Mouse (Mus musculus) cerebellum, postnatal 25 days (tissue): ENCODE measurements at regions not wholly inside any gene's neighbourhood (a gene's known extent, or its start where the extent isn't known, plus 50 kb on each side); places are given as distances from the start of the nearest gene placed in this dataset.

Experiments used
- DNase-seq, 2 experiments: peaks; one replicate each; pipeline ENCODE4 v3.0.0; 2021; ENCODE audit warnings: mixed read lengths in 2 of 2

DNA sequence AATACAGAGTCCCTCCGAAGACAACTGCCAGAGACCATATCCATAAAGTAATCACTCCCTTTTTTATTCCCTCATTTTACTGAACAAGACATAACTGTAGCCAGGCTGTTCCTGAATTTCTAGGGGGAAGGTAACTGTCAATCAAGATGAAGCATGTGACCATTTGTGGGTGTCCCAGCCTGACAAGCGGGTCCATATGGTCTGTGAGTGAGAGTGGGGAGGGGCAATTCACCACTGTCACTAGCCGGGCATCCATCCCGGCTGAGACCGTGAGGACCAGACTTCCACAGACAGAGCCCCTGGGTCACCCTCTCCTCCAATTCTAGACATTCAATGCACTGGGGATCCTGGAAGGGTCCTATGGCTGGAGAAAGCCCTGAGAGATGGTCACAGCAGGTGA, 54.6 kb downstream of the Gm11733 start:
- no peak for DNase-seq

DNA sequence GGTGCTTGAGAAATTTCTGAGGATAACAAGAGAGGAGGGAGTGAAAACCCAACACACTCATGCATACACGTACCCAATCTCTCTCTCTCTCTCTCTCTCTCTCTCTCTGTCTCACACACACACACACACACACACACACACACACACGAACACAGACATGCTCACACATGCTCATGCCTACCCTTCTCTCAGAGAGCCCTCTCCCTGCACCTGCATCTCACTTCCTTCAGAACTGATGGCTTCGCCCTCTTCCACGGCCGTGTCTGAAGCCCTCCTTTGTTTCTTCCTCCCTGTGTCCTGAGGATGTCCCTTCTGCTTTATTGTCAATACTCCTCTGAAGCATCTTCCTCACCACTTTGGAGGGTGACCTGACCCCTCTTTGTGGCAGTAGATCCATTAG, 56.4 kb downstream of the Gm11733 start:
- no peak for DNase-seq

DNA sequence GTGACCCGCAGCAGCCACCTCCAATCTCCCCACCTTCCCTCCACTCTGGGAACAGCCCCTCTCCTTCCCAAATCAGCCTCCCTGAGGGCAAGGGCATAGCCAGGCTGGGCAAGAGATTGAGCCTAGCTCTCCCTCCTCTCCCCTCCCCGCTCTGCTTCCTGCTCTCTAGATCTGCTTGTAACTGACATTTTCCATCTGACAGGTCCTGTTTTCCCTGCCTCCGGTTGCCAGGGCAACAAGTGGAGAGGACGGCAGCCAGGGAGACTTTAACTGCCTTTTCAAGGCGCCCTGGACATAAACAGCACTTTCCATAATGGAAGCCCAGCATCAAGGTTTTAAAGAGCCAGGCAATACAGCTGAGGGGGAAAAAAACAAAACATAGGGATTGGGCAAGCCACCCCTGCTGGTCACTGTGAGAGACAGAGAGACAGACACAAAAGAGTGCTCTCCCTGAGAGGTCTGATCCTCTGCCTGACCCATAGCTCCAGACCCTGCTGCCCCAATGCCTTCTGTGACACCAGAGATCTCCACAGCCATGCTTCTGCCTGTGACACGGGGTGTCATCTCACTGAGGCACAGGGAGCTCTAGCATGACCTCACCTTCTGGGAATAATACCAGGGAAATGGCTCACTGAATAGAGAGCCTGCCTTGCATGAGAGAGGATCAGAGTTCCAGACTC, 57.2 kb downstream of the Gm11733 start:
- peak; percentile 38 to 59 for DNase-seq

DNA sequence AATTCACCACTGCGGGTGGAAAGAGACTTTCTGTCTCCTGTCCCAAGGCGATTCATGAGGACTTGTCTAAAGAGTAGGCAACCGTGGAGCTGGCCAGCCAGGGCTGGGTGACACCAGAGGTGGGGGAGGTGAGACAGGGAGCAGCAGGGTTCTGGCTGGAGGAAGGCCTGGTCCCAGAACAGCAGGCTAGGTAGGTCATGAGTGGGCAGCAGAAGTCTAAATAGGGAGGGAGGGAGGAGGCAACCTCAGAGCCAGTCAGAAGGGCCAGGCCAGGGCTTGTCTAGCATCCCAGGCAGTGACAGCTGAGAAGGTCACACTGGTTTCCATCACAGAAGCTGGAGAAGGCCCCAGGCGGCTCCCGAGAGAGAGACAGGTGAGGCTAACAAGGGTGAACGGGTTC, 59.0 kb downstream of the Gm11733 start:
- DNase-seq: peak; percentile 67 to 73

DNA sequence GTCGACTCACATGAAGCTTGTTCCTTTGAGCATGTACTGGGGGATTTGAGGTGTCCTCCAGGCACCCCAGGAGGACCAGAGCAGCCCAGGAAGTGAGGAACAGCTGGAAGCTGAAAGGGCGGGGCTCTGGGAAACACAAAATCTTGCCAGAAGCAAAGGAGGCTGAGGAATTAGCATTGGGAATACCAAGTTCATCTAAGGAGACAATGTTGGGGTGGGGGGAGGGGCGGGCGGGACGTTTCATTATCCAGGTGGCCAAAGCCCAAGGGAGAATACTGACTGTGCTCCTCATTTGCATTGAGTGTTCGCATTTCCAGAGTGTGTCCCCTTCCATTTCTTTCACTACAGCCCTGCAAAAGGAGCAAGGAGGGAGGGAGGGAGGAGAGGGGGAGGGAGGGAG, 60.3 kb downstream of the Gm11733 start:
- DNase-seq: no peak

DNA sequence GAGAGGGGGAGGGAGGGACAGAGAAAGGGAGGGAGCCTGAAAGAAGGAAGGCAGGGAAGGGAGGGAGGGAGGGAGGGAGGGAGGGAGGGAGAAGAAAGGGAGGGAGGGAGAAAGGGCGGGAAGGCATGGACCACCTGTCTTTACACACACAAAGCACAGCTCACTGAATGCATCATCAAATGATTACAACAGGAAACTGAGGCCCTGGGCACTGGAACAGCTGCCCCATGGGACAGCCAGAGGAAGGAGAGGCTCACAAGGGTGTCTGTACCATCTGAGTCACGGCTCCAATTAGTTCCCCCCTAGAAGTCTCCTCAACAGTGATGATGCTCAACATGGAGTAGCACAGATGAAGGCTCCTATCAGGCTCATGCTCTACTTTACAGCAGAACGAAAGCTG, 60.8 kb downstream of the Gm11733 start:
- DNase-seq: no peak

DNA sequence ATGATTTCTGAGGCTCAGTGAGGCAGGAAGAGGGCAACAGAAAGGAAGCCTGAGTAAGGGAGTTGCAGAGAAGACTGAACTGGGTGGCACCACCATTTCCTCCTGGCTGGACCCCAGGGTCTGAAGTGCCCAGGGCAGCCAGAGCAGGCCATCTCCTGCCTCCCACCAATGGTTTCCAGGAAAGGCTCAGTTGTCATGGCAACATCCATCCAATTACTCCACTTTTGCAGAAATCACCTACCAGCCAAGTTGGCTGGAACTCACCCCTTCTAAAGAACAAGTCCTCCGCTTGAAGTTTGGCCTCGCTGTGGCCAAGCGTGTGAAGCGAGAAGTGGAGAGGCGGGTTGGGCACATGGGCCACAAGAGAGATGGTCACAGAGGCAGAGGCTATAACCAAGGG, 67.8 kb downstream of the Gm11733 start:
- DNase-seq: no peak

DNA sequence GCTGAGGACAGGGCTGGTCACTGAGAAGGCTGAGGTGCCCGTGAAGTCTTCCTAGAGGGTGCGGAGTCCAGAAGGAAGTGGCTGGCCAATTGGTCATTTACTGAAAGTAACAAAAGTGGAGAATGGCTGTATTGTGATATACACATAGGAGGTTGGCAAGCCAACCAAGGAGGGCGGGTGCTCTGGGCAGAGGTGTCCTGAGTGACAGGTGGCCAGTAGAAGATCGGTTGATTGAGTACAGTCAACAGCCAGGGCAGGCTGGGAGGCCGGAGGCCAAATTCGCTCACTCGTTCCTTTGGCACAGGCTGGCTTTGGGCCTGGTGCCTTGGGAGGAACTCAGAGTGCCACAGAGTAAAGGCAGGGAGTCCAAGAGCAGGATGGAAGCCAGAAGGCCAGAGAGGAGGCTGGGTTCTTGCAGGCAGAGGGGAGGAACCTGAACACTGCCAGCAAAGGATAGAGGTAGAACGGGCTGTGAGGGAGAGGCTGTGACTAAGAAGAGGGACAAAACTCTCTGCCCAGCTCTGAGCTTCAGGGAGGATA, 68.3 kb downstream of the Gm11733 start:
- peak; percentile 75 to 79 for DNase-seq

DNA sequence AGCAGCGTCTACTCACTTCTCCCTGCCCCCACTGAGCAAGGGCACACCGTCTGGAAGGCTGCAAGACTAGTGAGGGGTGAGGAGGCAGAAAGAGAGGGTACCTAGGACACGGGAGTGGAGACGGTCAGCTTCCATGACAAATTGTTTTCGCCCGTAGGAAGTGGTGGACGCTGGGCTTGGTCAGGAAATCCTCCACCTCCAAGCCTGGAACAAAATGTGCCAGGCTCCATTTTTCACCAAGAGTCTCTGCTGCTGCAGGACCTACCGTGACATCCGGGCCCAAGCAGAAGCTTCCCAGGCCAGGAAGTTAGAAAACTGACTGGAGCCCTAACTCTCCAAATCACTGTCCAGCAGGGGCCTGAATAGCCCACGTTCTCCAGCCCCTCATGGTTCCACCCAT, 69.9 kb downstream of the Gm11733 start:
- DNase-seq: no peak

DNA sequence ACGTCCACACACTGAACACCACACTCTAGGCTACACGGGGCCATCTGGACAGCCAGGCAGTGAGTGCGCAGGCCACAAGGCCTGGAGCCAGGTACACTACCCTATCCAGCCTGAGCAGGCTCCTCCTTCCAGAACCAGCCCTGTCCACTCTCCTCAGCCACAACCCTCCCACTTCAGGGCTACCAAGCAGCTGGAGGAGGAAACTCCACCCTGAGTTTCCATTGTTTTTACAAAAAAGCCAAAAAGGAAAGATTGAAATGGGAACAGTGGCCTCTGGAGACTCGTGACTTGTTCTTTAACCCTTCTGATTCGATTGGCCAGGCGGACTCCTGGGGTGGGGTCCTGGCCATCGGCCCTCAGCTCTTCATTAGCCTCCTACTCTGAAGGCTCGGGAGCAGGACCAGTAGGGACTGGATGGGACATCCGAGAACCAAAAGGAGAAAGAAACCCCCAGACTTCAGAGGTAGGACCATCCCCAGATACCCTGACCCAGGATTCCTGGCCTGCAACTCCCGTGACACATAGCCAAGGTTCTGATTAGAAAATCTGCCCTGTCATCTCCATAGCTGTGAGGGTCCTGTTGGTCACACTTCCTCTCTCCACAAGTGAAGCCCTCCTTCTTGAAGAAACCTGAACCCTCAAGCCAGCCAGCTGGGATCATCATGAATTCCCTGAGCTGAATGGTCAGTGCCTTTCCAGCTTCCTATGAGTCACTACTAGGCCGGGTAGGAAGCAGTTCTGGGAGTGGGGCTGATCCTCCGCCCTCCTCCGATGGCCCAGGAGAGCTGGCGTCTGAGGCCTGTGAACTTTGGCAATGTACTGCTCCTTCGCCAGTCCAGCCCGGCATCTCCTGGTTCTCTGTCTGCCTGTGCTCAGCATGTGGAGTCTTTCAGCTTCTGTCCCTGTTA, 73.6 kb downstream of the Gm11733 start:
- peak; percentile 70 to 80 for DNase-seq

DNA sequence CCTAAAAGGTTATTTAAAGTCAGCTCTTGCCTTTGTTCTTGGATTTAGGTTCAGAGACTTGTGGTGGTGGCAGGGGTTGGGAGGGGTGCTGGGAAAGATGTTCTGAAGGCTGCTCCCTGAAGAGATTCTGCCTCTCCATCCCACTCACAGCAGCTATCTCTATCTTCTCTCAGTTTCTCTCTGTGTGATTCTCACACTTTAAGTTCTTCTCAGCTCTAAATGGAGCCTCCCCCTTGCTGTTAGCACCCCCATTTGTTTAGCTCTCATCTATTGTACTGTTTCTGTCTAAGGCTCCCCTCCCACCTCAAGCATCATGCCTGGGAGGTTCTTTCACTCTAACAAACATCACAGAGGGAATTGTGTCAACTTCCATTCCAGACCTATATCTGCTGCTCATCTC, 75.7 kb downstream of the Gm11733 start:
- no peak for DNase-seq

DNA sequence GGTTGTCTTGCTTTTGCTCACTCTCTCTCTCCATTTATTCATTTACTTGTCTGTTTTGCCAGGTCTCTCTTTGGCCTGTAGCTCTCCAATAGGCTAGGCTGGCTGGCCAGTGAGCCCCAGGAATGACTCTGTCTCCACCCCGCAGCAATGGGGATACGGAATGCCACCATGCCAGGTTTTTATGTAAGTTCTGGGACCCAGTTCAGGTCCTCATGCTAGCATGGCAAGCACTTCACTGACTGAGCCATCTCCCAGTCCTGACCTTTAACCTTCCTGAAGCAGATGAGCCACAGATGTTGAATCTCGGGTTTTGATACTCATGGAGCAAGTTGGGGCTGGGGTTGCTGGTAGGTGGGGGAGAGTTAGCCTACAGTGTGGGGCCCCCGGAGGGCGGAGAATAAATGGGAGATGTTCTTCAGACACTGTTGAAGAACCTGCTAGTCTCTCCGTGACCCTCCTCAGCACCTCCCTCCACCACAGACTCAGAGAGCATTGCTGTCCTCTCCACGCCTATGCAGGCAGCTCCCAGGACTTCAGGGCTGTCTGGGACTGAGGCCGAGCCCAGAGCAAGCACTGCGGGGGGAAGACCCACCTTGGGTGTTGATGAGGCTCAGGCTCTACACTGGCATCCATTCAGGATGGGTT, 83.9 kb downstream of the Gm11733 start:
- no peak for DNase-seq

DNA sequence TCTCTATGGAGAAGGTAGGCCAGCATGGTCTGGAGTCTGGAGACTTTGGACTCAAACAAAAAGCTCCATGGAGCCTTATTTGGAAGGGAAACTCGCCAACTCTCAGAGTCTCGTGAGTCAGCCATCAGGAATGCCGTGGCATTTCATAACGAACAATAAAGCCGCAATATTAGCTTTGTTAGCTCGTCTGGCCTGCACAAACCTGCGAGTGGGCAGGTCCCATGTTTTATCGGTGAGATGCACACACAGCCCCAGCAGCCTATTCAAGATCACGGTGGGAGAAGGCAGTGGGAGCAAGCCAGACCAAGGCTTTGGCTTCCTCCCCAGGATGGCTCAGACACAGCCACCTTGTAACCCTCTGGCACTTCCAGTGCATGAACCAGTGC, 84.4 kb downstream of the Gm11733 start:
- DNase-seq: peak; percentile 72 to 73

DNA sequence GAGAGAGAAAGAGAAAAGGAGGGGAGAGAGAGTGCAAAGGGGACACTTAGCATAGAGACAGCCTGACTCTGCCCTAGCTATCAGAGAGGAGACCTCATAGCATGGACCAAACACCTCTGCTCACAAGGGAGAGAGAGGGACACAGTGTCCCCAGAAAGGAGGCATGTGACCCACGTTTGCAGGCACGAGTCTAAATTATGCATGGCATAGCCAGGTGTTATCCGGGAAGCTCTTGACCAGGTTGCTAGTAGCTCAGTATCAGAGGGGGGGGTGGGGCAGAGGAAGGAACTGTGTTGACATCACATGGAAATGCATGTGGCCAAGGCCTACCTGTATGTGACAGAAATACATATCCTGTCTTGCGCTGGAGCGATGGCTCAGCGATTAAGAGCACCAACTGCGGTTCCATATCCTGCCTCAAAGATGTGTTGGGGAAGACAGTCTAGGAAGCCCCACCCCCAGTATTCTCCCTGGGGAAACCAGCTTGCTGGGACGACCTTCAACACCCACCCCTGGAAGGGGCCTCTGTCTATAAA, 84.5 kb upstream of the Tnrc6c start:
- DNase-seq: no peak

DNA sequence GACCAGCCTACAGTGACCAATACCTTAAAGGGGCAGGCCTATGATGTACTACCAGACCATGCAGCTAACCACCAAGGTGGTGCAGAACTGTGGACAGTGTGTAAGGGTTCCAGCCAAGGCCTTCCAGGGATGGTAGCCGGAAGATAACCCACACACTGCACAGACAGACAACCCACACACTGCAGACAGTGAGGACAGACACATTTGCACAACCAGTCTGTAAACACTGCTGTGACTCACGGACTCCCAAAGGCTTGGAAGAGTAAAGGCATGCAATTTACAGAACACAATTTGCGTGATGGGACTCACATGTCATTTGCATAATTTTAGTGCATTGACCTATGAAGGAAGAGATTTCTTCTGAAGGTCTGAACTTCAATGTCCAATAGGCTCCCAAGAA, 82.2 kb upstream of the Tnrc6c start:
- DNase-seq: no peak

DNA sequence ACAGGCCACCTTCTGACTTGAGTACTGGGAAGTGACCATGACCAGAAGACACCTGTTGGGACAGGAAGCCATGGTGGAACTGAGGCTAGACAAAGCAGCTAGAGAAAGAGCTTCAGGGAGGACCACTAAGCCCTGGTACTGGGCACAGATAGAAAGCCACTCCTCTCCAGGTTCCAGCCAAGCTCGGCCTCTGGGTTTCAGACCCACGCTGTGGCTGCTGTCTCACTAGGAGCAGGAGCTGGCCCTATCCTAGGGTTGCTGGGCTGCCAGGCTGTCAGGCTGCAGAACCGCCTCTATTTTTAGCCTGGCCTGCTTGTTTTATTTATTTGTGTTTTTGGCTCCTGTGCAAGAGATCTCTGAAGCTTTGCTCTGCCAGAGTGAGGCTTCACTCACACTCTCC, 79.4 kb upstream of the Tnrc6c start:
- peak; percentile 79 to 81 for DNase-seq

DNA sequence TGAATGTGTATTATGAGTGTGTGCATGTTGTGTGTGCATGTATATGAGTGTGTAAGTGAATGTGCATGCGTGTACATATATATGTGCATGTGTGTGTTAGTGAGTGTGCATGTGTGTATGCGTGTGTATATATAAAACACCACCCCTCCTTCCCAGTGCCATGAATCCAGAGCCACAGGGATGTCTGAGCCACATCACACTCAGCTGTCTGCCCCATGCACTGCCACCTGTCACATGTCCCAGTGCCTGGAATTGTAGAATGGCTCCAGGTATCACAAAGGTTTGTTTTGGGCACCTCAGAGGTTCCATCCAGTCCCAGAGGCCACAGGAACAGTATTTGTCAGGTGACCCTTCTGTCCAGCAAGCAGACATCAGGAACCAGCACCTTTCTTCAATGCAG, 75.0 kb upstream of the Tnrc6c start:
- no peak for DNase-seq

DNA sequence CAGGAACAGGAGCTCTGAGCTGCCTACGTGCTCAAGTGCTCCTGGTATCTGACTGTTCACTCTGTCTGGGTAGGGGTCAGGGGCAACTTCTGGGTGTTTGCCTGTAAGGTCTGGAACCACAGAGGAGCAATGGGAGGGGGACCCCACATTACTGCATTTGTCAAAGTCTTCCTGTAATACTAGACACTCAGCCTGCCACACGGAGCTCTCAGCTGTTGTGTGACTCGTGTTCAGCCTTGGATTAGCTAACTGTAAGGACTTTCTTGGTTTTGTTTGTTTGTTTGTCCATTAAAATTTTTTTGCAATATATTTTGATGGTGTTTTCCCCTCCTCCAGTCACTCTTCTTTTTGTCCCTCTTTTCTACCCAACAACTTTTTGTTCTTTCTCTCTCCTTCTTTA, 74.4 kb upstream of the Tnrc6c start:
- no peak for DNase-seq

DNA sequence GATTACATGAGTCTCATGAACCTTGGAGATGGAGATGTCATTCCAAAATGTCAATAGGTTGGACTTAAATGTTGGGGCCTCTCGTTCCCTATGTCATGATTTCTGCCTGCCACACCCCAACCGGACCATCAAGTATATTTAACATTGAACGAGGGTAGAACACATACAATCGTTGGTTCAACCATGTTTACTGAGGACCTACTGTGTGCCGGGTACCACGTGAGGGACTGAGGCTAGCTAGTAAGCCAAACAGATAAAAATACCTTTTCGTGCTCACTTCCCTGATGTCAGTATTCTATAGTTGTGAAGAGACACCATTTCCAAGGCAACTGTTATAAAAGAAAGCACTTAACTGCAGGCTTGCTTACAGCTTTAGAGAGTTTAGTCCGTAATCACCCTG, 70.6 kb upstream of the Tnrc6c start:
- no peak for DNase-seq

DNA sequence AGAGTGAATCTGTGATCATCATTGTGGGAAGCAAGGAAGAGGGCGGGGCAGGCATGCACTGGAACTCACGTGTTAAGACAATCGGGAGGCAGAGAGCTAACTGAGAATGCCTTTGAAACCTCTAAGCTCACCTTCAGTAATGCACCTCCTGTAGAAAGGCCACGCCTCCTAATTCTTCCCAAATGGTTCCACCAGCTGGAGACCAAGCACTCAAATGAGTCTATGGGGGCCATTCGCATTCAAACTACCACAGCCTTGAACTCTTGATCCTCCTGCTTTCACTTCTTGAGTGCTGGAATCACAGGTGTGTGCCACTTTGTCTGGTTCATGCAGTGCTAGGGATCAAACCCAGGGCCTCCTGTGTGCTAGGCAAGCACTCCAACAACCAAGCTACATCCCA, 68.5 kb upstream of the Tnrc6c start:
- no peak for DNase-seq

DNA sequence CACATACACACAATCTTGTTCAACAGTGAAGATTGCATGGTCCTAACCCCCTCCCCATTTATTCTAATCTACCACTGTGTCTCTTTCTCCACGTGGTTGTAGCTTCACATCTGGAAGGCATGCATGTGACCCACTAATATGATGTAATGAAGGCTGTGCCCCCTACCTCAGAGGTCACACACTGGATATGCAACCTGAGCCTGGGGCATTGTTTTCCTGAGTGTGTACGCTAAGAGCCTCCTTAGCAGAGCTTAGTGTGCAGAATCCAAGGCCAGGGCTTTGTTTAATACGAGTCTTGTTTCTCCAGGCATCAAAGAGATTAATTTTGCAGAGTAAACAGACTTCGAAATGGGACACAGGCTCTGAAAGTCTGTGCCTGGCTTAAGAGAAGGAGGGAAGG, 68.0 kb upstream of the Tnrc6c start:
- DNase-seq: no peak

DNA sequence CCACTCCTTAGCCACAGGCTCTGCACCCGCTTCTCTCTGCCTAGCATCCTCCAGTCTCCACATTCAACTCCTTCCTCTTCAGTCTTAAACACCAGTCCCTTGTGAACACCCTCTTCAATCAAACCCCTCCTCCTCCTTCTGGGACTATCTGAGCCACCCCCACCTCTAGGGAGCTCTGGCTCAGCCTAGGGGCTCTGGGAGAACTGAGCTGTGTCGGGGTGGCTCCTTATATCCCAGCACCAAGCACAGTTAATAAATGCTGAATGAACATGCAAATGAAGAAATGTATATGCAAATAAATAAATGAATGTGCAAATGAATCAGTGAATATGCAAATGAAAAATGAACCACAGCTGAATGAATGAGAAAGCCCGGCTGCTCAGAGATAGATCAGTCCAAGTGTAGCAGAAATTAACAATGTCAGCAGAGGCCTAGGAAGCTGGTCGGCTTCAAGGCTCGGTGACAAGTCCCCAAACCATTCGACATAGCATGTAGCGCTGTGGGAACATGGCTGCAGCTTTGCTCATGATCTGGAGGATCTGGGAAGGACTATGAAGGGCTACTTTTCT, 67.1 kb upstream of the Tnrc6c start:
- DNase-seq: no peak

DNA sequence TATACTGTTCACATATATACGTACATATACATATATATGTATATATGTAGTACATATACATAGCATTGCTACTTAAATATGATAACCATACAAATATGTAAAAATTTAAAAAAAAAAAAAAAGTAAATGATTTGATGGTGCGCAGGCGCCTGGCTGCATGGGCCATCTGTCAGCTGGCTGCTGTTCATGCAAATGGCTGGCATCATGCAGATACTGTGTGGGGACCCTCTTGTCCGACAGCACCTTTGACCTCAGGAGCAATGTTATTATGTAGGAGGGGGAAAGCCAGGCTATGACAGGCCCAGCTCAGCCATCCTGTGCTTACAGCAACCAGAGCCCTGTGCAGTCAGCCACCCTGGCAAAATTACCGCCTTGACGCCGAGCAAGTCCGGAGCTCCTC, 65.1 kb upstream of the Tnrc6c start:
- no peak for DNase-seq
